Mouse (Mus musculus) heart, embryonic 14.5 days (tissue): Measurements from ENCODE around the gene Aqp7. TPM values are rescaled to one million over a fixed set of nuclear protein-coding genes. Genes with fewer than 3 reads are reported as not detected.
"Not testable (repeated sequence)": the region's sequence is repeated elsewhere in the genome, so short reads cannot be mapped to it uniquely, and the experiment has no call there.

Source experiments
- ATAC-seq: fragments of 200-750 bp; cut with Nextera tagmentation; 2 replicates; pipeline ENCODE4 v1.8.0; 2017; ENCODE audit warnings: low read depth, moderate TSS enrichment; ENCODE audit not compliant: insufficient number of reproducible peaks, insufficient read depth, low FRiP score
- H3K27ac ChIP-seq, 2 experiments: fragments of 200-500 bp in 1 of 2; fragments of 300-500 bp in 1 of 2; sonication (generic) in 1 of 2; replicated peaks in 1 of 2; 2 replicates each; pipeline ENCODE4 v1.5.1; 2012 to 2014; ENCODE audit warnings: low read depth in 2 of 2, low read length in 2 of 2, control low read depth in 1 of 2, mild to moderate bottlenecking in 1 of 2, mixed read lengths in 1 of 2; ENCODE audit not compliant: control insufficient read depth in 1 of 2, insufficient read depth in 1 of 2
- H3K27me3 ChIP-seq: fragments of 300-500 bp; sonication (generic); 2 replicates; pipeline ENCODE4 v1.6.1; 2014; ENCODE audit warnings: mild to moderate bottlenecking, low read length, control low read depth; ENCODE audit not compliant: control insufficient read depth, insufficient read depth
- H3K36me3 ChIP-seq: fragments of 300-500 bp; sonication (generic); 2 replicates; pipeline ENCODE4 v1.6.1; 2014; ENCODE audit warnings: mild to moderate bottlenecking, control low read depth, low read length, mixed read lengths; ENCODE audit not compliant: control insufficient read depth, insufficient read depth
- H3K4me1 ChIP-seq, 2 experiments: fragments of 200-500 bp in 1 of 2; fragments of 300-500 bp in 1 of 2; sonication (generic) in 1 of 2; 2 replicates each; pipeline ENCODE4 v1.6.1; 2012 to 2014; ENCODE audit warnings: low read length in 2 of 2, control low read depth in 1 of 2, mixed read lengths in 1 of 2; ENCODE audit not compliant: control insufficient read depth in 2 of 2, insufficient read depth in 2 of 2
- H3K4me2 ChIP-seq: fragments of 300-500 bp; sonication (generic); 2 replicates; pipeline ENCODE4 v1.6.1; 2014; ENCODE audit warnings: mild to moderate bottlenecking, low read length
- H3K4me3 ChIP-seq, 2 experiments: fragments of 200-500 bp in 1 of 2; fragments of 300-500 bp in 1 of 2; sonication (generic) in 1 of 2; 2 replicates each; pipeline ENCODE4 v1.5.1; 2012 to 2014; ENCODE audit warnings: low read length in 2 of 2, mild to moderate bottlenecking in 2 of 2, control low read depth in 1 of 2, low read depth in 1 of 2, moderate library complexity in 1 of 2; ENCODE audit not compliant: control insufficient read depth in 1 of 2, insufficient read depth in 1 of 2
- H3K9ac ChIP-seq: fragments of 300-500 bp; sonication (generic); 2 replicates; pipeline ENCODE4 v1.6.1; 2014; ENCODE audit warnings: mild to moderate bottlenecking, low read length
- H3K9me3 ChIP-seq: fragments of 300-500 bp; sonication (generic); 2 replicates; pipeline ENCODE4 v1.6.1; 2016; ENCODE audit warnings: low read length, control low read depth; ENCODE audit not compliant: control insufficient read depth
- WGBS: fragments of 180-500 bp; shearing (Covaris S2); extraction: QIAGEN DNeasy Blood & Tissue Kit; methylation state at CpG from one replicate; pipeline ENCODE4 v1.1.7; 2014; 5-methylcytosine and 5-hydroxymethylcytosine counted together
- polyA plus RNA-seq: library from polyadenylated mRNA; unstranded; fragments of >200 nt; fragmentation: Nextera tagmentation; extraction: Ambion mirVana; gene quantifications from 2 replicates; pipeline ENCODE4 v1.2.1, GENCODE M21; 2014

Gene Aqp7
- polyA plus RNA-seq, 1 experiment from 2014 or later = not detected

DNA sequence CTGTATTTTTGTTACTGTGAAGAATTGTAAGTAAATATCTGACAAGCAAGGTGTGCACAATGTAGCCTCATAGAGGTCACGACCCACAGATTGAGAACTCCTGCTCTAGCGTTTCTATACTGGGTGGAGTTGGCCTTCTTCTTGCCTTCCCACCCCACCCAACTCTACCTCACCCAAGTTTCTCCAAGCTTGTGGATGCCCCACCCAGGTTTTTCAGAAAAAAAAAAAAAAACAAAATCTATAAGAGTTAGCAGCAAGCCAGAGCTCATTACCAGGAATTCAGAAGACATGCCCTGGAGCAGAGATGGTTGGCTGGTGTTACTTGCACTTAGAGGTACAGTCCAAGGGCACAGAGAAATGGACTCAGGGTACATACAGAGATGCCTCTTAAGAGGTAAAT, 41.8 kb upstream of the Aqp7 start:
- H3K4me1 ChIP-seq = peaks cover 9 to 10% of the 10 kb centered on the region in 2 experiments
- H3K9ac ChIP-seq = no peak overlapping the region
- no peak for ATAC-seq
- no peaks in the 10 kb centered on the region for H3K36me3 ChIP-seq
- no peaks in the 10 kb centered on the region for H3K27me3 ChIP-seq
- H3K9me3 ChIP-seq = no peaks in the 10 kb centered on the region
- 74% methylated on average over 2 of the region's 2 CpGs for WGBS
- H3K27ac ChIP-seq = no peak overlapping the region
- H3K4me3 ChIP-seq = no peak overlapping the region
- no peak overlapping the region for H3K4me2 ChIP-seq

DNA sequence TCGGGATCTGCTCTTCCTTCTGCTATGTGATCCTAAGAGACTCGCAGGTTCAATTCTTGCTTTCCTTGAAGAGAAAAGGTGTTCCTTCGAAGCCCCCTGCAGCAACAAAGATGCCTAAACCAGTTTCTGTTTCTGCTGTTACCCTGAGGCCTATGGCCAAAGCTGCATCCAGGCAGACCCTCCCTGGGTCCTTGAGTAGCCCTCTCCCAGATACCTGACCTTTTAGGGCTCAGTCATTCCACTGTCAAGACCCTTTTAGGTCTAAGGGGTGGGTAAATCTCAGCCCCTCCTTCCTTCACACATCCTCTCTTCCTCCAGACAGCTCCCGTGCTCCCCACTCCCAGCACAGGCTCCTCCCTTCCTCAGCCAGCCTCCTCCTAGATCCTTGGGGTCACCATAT, 41.2 kb upstream of the Aqp7 start:
- 82% methylated on average over 4 of the region's 4 CpGs for WGBS
- ATAC-seq = no peak
- H3K4me3 ChIP-seq = no peak overlapping the region

DNA sequence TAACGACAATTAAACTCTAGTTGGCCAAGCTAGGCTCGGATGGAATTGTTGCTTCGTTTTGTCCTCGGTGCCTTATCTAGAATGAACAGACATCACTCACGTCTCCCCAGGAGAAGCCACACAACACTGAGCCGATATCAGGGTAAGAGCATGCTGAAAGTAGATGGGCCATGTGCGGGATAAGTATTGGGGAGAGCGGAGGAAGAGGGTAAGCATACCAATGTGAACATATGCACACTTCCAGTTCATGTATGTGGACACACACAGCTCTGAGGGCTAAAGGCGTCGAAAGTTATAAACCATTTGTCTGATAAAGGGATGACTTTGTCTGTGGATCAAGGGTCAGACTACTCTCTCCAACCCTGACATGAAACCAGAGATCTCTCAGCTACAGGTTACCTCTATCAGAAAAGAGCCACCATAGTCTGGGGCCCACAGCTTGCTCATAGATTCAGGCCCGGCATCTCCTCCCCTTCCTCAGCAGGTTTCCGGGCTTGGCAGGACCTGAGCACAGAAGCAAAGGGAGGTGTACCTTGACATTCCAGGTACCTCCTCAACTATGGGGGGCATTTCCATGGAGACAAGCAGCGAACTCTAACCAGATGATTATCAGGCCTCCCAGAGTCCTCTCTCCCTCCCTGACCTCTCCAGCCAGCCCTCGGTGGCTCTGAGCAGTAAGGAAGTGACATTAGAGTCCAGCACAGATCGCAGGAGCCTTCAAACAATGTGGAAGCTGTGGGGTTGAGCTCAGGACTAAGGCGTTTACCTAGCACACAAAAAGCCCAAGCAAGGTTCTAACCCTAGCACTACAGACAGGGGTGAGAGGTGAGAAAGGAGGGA, 39.7 kb upstream of the Aqp7 start:
- H3K4me2 ChIP-seq = no peak overlapping the region
- no peak for ATAC-seq
- WGBS = 66% methylated on average over 16 of the region's 16 CpGs

More for the DNA sequence above, 41.2 kb upstream of the Aqp7 start:
- no peaks in the 10 kb centered on the region for H3K9me3 ChIP-seq
- no peak overlapping the region for H3K27ac ChIP-seq
- peaks cover 4 to 5% of the 10 kb centered on the region in 2 experiments; a peak in 3 of 4 replicates for H3K4me1 ChIP-seq
- no peak overlapping the region for H3K4me2 ChIP-seq
- H3K36me3 ChIP-seq = no peaks in the 10 kb centered on the region
- H3K27me3 ChIP-seq = no peaks in the 10 kb centered on the region; the same call in 1 of the 2 replicates
- no peak overlapping the region for H3K9ac ChIP-seq

DNA sequence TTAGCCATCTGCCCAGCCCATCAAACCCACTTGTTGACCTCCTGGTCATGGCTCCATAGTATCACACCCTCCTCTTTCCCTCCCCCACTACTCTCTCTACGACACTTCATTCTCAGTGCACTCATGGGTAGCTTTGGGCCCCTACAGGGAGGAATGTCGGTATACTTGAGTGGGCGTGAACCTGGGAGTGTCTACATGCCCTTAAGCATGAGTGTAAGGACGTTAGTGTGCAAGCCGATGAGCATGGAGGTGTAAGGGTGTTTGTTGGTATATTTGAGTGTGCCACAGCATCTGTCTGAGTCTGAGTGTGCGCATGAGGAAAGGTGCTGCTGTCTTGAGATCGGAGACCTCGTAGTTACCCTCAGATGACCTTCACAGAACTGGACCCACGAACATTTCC, 39.0 kb upstream of the Aqp7 start:
- Histone ChIP-seq H3K9me3 (no peaks in the 10 kb centered on the region), H3K9ac (no peak overlapping the region), H3K27ac (no peak overlapping the region), H3K4me2 (no peak overlapping the region), H3K36me3 (no peaks in the 10 kb centered on the region), H3K4me1 (no peaks in the 10 kb centered on the region), H3K27me3 (no peaks in the 10 kb centered on the region; the same call in 1 of the 2 replicates), H3K4me3 (no peak overlapping the region)
- WGBS = 77% methylated on average over 9 of the region's 9 CpGs
- ATAC-seq = no peak

More for the DNA sequence above, 39.7 kb upstream of the Aqp7 start:
- Histone ChIP-seq H3K36me3 (no peaks in the 10 kb centered on the region), H3K27ac (no peak overlapping the region), H3K4me1 (no peaks in the 10 kb centered on the region), H3K4me3 (no peak overlapping the region), H3K27me3 (no peaks in the 10 kb centered on the region; the same call in 1 of the 2 replicates), H3K9ac (no peak overlapping the region), H3K9me3 (no peaks in the 10 kb centered on the region)

DNA sequence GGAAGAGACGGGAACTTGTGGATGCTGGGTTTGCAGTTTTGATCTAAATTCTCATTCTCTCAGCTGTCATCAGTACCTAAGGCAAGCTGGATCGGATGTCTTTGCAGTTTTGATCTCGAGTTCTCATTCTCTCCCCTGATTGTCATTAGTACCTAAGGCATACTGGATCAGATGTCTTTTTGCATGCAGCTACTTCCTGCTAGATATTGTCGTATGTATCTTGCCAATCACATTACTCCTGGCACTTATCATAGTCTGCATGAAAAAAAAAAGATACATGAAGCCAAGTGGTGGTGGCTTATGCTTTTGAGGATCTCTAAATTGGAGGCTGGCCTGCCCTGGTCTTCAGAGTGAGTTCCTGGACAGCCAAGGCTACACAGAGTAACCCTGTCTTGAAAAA, 36.9 kb upstream of the Aqp7 start:
- no peaks in the 10 kb centered on the region; the same call in 1 of the 2 replicates for H3K27me3 ChIP-seq
- WGBS = 79% methylated on average over 4 of the region's 4 CpGs

DNA sequence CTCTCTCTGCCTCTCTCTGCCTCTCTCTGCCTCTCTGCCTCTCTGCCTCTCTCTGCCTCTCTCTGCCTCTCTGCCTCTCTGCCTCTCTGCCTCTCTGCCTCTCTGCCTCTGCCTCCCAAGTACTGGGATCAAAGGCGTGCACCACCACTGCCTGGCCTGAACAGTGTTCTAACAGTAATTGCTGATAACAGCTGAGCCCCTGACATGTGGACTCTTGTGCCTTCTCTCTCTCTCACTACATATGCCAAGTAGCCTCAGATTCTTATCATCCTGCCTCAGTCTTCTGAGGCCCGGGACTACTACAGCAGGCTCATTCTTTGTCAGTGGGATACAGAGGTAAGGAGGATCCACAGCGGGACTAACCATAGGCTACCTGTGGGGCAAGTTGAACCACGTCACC, 34.9 kb upstream of the Aqp7 start:
- not testable (repeated sequence) for H3K27me3 ChIP-seq, H3K27ac ChIP-seq, H3K4me2 ChIP-seq, H3K36me3 ChIP-seq, H3K9me3 ChIP-seq, H3K4me1 ChIP-seq, H3K9ac ChIP-seq, ATAC-seq, H3K4me3 ChIP-seq
- WGBS = 30% methylated on average over 4 of the region's 4 CpGs

More for the DNA sequence above, 36.9 kb upstream of the Aqp7 start:
- Histone ChIP-seq H3K9ac (no peak overlapping the region), H3K9me3 (no peaks in the 10 kb centered on the region), H3K4me1 (no peaks in the 10 kb centered on the region), H3K36me3 (no peaks in the 10 kb centered on the region), H3K4me2 (no peak overlapping the region), H3K27ac (no peak overlapping the region), H3K4me3 (no peak overlapping the region)
- ATAC-seq = no peak

DNA sequence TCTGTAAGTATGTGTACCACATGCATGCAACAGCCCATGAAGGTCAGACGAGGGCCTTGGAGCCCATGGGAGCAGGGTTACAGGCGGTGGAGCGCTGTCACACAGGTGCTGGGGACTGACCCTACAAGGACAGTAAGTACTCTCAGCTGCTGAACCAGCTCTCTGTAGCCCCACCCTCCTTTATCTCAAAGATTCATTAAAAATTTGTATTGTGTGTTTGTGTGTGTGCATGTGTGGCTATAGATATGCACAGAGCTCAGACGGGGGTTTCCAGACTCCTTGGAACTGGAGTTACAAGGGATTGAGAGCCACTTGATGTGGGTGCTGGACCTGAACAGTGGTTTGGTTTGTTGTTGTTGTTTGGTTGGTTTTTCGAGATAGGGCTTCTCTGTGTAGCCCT, 33.8 kb upstream of the Aqp7 start:
- Histone ChIP-seq H3K36me3 (no peaks in the 10 kb centered on the region), H3K4me3 (no peak overlapping the region), H3K27ac (no peak overlapping the region), H3K9me3 (no peaks in the 10 kb centered on the region), H3K4me1 (peaks cover 0 to 3% of the 10 kb centered on the region in 2 experiments; a peak in 1 of 4 replicates), H3K4me2 (no peak overlapping the region), H3K9ac (no peak overlapping the region), H3K27me3 (no peaks in the 10 kb centered on the region; the same call in 1 of the 2 replicates)
- WGBS = 79% methylated on average over 5 of the region's 5 CpGs
- ATAC-seq = no peak
